Mouse (Mus musculus): Measurements from ENCODE around the gene Pla2g2e.
"Not testable (repeated sequence)": the region's sequence is repeated elsewhere in the genome, so short reads cannot be mapped to it uniquely, and the experiment has no call there.

Pla2g2e gene

GRCm38 (mm10) chr4:138877731-138878130, at the start of gene Pla2g2e:
Gene Pla2g2e, plus strand, starts transcription at chr4:138877942.
- DNase-seq, result no peak

- no peak for DNase-seq
These were observed 37.9 kb upstream of the Pla2g2e start for GRCm38 (mm10) chr4:138839806-138840205.

- no peak for DNase-seq
These were observed 37.0 kb upstream of the Pla2g2e start for GRCm38 (mm10) chr4:138840726-138841125.

- no peak for DNase-seq
These were observed 36.4 kb upstream of the Pla2g2e start for GRCm38 (mm10) chr4:138841386-138841785.

- peak; percentile 72 for DNase-seq
These were observed 26.3 kb upstream of the Pla2g2e start for GRCm38 (mm10) chr4:138851463-138851862.

- DNase-seq, result no peak
These were observed 24.8 kb upstream of the Pla2g2e start for GRCm38 (mm10) chr4:138852961-138853360.

- no peak for DNase-seq
These were observed 22.6 kb upstream of the Pla2g2e start for GRCm38 (mm10) chr4:138855092-138855632.

GRCm38 (mm10) chr4:138856491-138856890, 21.3 kb upstream of the Pla2g2e start:
- DNase-seq, result peak; percentile 75

- DNase-seq, result no peak
These were observed 20.2 kb upstream of the Pla2g2e start for GRCm38 (mm10) chr4:138857576-138857975.

GRCm38 (mm10) chr4:138858446-138858845, 19.3 kb upstream of the Pla2g2e start:
- DNase-seq, result no peak

- DNase-seq, result no peak
These were observed 18.5 kb upstream of the Pla2g2e start for GRCm38 (mm10) chr4:138859245-138859644.

- peak; percentile 72 for DNase-seq
These were observed 18.0 kb upstream of the Pla2g2e start for GRCm38 (mm10) chr4:138859728-138860127.

- DNase-seq, result no peak
These were observed 14.3 kb upstream of the Pla2g2e start, which contains the start of gene Pla2g5 for GRCm38 (mm10) chr4:138863344-138863998. Gene Pla2g5, minus strand, starts transcription at chr4:138863482.

GRCm38 (mm10) chr4:138865092-138865491, 12.7 kb upstream of the Pla2g2e start:
- DNase-seq, result no peak

- DNase-seq, result no peak
These were observed 11.8 kb upstream of the Pla2g2e start for GRCm38 (mm10) chr4:138865991-138866390.

GRCm38 (mm10) chr4:138866413-138866812, 11.3 kb upstream of the Pla2g2e start:
- peak; percentile 86 for DNase-seq

- DNase-seq, result no peak
These were observed 9.1 kb upstream of the Pla2g2e start for GRCm38 (mm10) chr4:138868666-138869065.

- DNase-seq, result no peak
These were observed 3.9 kb upstream of the Pla2g2e start, which contains the start of gene Gm13030 for GRCm38 (mm10) chr4:138873864-138874263. Gene Gm13030, minus strand, starts transcription at chr4:138873964.

GRCm38 (mm10) chr4:138875275-138875674, 2.5 kb upstream of the Pla2g2e start:
- DNase-seq, result not testable (repeated sequence)

- DNase-seq, result no peak
These were observed 1.8 kb upstream of the Pla2g2e start for GRCm38 (mm10) chr4:138875986-138876385.

- no peak for DNase-seq
These were observed 1.0 kb downstream of the Pla2g2e start for GRCm38 (mm10) chr4:138878783-138879182.

- no peak for DNase-seq
These were observed 2.1 kb downstream of the Pla2g2e start for GRCm38 (mm10) chr4:138879808-138880207.

- no peak for DNase-seq
These were observed 3.3 kb downstream of the Pla2g2e start for GRCm38 (mm10) chr4:138880811-138881584.

GRCm38 (mm10) chr4:138882179-138882578, 4.4 kb downstream of the Pla2g2e start:
- no peak for DNase-seq

All from kidney, adult 9 months (tissue).